Mouse (Mus musculus): ENCODE data around the gene Olfr1160.
"Not testable (repeated sequence)": the region's sequence is repeated elsewhere in the genome, so short reads cannot be mapped to it uniquely, and the experiment has no call there.

Gene Olfr1160

GRCm38 (mm10) chr2:88007515-88008318 is at the start of gene Olfr1160:
Gene Olfr1160 (minus strand): TSS chr2:88008268.
- no peak for DNase-seq (ENCODE audit: low spot score)

GRCm38 (mm10) chr2:88051029-88051428 is 43.0 kb upstream of the Olfr1160 start, which contains the start of gene Olfr1162:
Gene Olfr1162 (minus strand): TSS chr2:88051129.
- DNase-seq (ENCODE audit: low spot score): no peak

GRCm38 (mm10) chr2:88037599-88037998 is 29.5 kb upstream of the Olfr1160 start, which contains the start of gene Olfr73:
Gene Olfr73 (minus strand): TSS chr2:88037699.
- no peak for DNase-seq (ENCODE audit: low spot score)

GRCm38 (mm10) chr2:88022474-88022873 is 14.4 kb upstream of the Olfr1160 start, which contains the start of gene Olfr1161:
Gene Olfr1161 (plus strand): TSS chr2:88022774.
- not testable (repeated sequence) for DNase-seq (ENCODE audit: low spot score)

GRCm38 (mm10) chr2:87989813-87990212 is 18.3 kb downstream of the Olfr1160 start, which contains the start of gene Olfr1158:
Gene Olfr1158 (plus strand): TSS chr2:87990113.
- no peak for DNase-seq (ENCODE audit: low spot score)

- no peak for DNase-seq (ENCODE audit: low spot score)
Measured at GRCm38 (mm10) chr2:87974563-87974962, 33.5 kb downstream of the Olfr1160 start, which contains the start of gene Olfr74. Gene Olfr74 (minus strand): TSS chr2:87974663.

- no peak for DNase-seq (ENCODE audit: low spot score)
Measured at GRCm38 (mm10) chr2:87968199-87968598, 39.9 kb downstream of the Olfr1160 start, which contains the start of gene Olfr1157. Gene Olfr1157 (minus strand): TSS chr2:87968299.

- no peak for DNase-seq (ENCODE audit: low spot score)
Measured at GRCm38 (mm10) chr2:87953000-87953399, 55.1 kb downstream of the Olfr1160 start, which contains the start of gene Olfr1156. Gene Olfr1156 (minus strand): TSS chr2:87953100.
